Comparison of ENCODE assay signal across 36 mouse cellular contexts in genomic region chr14:44091524-44091923, GRCm38 (mm10). TPM values are rescaled to one million over a fixed set of nuclear protein-coding genes. Genes with fewer than 3 reads are reported as not detected.
"Had no signal": no experiment of that assay in that cellular context is flagged by ENCODE, and none has a peak within 500 bp of the region (broad histone marks: within the 10 kb centered on the region; RNA-seq: fewer than 3 reads in every experiment).

No protein-coding gene starts in this region.

RNA-seq across cellular contexts. Expression of gene Ear2, which starts 10.9 kb away (rescaled TPM):
- total RNA-seq: forebrain, postnatal 0 days; hindbrain, postnatal 0 days; layer of hippocampus, adult 2 months; layer of hippocampus, postnatal 14 days; layer of hippocampus, postnatal 36 days; left cerebral cortex, adult 18-20 months; left cerebral cortex, adult 8-10 months; left cerebral cortex, postnatal 10 days; left cerebral cortex, postnatal 25 days had no signal
- polyA plus RNA-seq: forebrain, postnatal 0 days; heart, embryonic 10.5 days; heart, embryonic 12.5 days; heart, embryonic 14.5 days; hindbrain, embryonic 11.5 days; hindbrain, embryonic 13.5 days; hindbrain, embryonic 15.5 days; hindbrain, postnatal 0 days; intestine, embryonic 14.5 days; kidney, embryonic 14.5 days; limb, embryonic 11.5 days; limb, embryonic 13.5 days had no signal

RNA-seq across cellular contexts. Expression of gene Gm3327, which starts 32.1 kb away (rescaled TPM):
- total RNA-seq: forebrain, postnatal 0 days; gastrocnemius, adult 18-20 months; gastrocnemius, adult 8-10 months; gastrocnemius, postnatal 14 days; gastrocnemius, postnatal 36 days; heart, adult 2 months; heart, postnatal 10 days; heart, postnatal 25 days; heart, postnatal 4 days; hindbrain, postnatal 0 days; layer of hippocampus, adult 2 months; layer of hippocampus, postnatal 14 days; layer of hippocampus, postnatal 36 days; left cerebral cortex, adult 18-20 months; left cerebral cortex, adult 8-10 months; left cerebral cortex, postnatal 10 days; left cerebral cortex, postnatal 25 days; left cerebral cortex, postnatal 4 days; liver, adult 2 months had no signal
- polyA plus RNA-seq: forebrain, postnatal 0 days; gonadal fat pad, adult 2 months; heart, adult 2 months; heart, embryonic 10.5 days; heart, embryonic 12.5 days; heart, embryonic 14.5 days; heart, embryonic 16.5 days; hindbrain, embryonic 11.5 days; hindbrain, embryonic 13.5 days; hindbrain, embryonic 15.5 days; hindbrain, postnatal 0 days; intestine, embryonic 14.5 days; intestine, embryonic 16.5 days; kidney, embryonic 14.5 days; kidney, embryonic 16.5 days; large intestine, adult 2 months; limb, embryonic 11.5 days; limb, embryonic 13.5 days; limb, embryonic 15.5 days; liver, adult 2 months; liver, embryonic 12.5 days had no signal
